Mouse (Mus musculus) activated CD4-positive, CD25-positive, alpha-beta regulatory T cell (primary cell): ENCODE measurements around the gene Nfkb1. TPM values are rescaled to one million over a fixed set of nuclear protein-coding genes. Genes with fewer than 3 reads are reported as not detected.

ENCODE experiments used
- polyA plus RNA-seq, 2 experiments: library from polyadenylated mRNA; unstranded; fragments of 100-300 nt; shearing (Covaris generic); gene quantifications; one replicate each; pipeline ENCODE4 v1.2.1; 2017

Gene Nfkb1
- 10 to 100 TPM; 53.2 to 90.0 TPM for polyA plus RNA-seq

GRCm38 (mm10) chr3:135691191-135692131 lies at the start of gene Nfkb1:
TSS of gene Nfkb1 (minus strand) at chr3:135691547.

Other genes with a start within 250 kb of the Nfkb1 start
- 10 to 100 TPM; 28.0 to 35.3 TPM for gene Manba, start 205.9 kb downstream of the Nfkb1 start, polyA plus RNA-seq
- 1 to 10 TPM; 4.4 to 5.7 TPM for gene Slc39a8, start 133.7 kb upstream of the Nfkb1 start, polyA plus RNA-seq